Mouse (Mus musculus) gastrocnemius, adult 2 months (tissue): ENCODE measurements around the gene Avil. TPM values are rescaled to one million over a fixed set of nuclear protein-coding genes. Genes with fewer than 3 reads are reported as not detected.

ENCODE experiments used
- DNase-seq: peaks from one replicate; pipeline ENCODE4 v3.0.0; 2022
- H3K27ac ChIP-seq: fragments of 200-600 bp; 2 replicates; pipeline ENCODE4 v1.8.1; 2022; ENCODE audit warnings: mild to moderate bottlenecking
- H3K4me3 ChIP-seq: fragments of 200-600 bp; 2 replicates; pipeline ENCODE4 v1.8.1; 2022; ENCODE audit warnings: mild to moderate bottlenecking, moderate library complexity
- CTCF ChIP-seq: fragments of 200-600 bp; IDR thresholded peaks from 2 replicates; pipeline ENCODE4 v1.8.1; 2022; ENCODE audit warnings: antibody characterized with exemption, mild to moderate bottlenecking, moderate library complexity
- intact Hi-C: fragments of 180-260 bp; cut with DNase I; formaldehyde crosslinking; loops from one replicate; pipeline ENCODE4 v1.15.1; 2025
- total RNA-seq, 2 experiments: library from RNA; stranded (reverse); gene quantifications; 2 replicates each; pipeline ENCODE4 v1.2.3; 2021

Avil gene
- total RNA-seq, 2 experiments from 2014 or later, result 3.2 to 5.7 TPM

GRCm38 (mm10) chr10:126985579-126985978 lies 14.9 kb upstream of the Avil start:
- Histone ChIP-seq H3K4me3 (peak overlapping the region; percentile 84), H3K27ac (peak overlapping the region; percentile 100)
- TF ChIP-seq CTCF, result no peak
- intact Hi-C loops, result no loop called here
- DNase-seq, result no peak

- Histone ChIP-seq H3K27ac (peak overlapping the region; percentile 100), H3K4me3 (peak overlapping the region; percentile 84)
- DNase-seq, result peak; percentile 94
- intact Hi-C loops, result loop anchor here (2.0 kb wide), 2 partner anchors 44 to 58 kb away; partner anchors contain the start of gene Tsfm
- no peak for TF ChIP-seq CTCF
Measured at GRCm38 (mm10) chr10:126986541-126986961, 14.0 kb upstream of the Avil start.

DNA sequence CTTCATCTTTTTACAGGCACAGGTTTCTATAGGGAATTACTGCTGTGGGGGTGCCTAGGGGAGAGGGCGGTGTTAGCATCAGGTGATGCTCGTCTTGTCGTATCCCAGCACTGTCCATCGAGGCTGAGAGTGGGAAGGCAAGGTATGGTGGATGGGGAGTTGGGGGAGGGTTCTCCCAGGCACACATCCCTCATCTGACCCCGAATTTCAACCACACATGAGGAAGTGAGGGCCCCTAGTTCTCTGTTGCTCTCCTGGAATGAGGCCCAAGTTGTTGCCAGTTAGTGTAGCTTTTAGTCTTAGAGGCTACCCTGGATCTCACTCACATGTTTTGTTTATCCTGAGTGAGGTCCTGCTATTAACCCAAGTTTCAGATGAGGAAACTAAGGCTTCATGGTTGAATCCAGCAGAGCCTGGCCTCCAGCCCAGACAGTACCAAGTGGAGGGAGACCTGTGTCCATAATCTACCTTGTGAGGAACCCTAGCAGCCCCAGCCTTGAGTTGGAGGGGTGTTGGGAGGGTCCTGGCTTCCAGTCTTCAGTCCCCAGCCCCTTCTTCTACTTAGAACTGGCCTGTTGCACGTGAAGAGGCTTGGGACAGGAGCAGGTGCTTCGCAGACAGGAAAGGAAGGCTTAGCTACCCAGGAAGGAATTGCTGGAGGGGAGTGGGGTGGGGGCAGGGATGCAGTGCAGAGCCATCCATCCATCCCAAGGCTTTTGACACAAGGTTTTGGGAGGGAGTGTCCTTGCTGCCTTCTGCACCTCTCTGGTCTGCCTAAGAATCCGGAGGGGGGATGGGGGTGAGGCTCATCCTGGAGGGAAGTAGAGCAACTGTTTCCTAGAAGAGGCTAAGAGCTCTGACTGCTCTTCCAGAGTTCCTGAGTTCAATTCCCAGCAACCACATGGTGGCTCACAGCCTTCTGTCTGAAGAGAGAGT lies 13.1 kb upstream of the Avil start:
- intact Hi-C loops, result loop anchor here (2.0 kb wide), 2 partner anchors 43 to 59 kb away; partner anchors contain the start of gene Tsfm
- Histone ChIP-seq H3K27ac (peak overlapping the region; percentile 100), H3K4me3 (peak overlapping the region; percentile 84)
- no peak for DNase-seq
- no peak for TF ChIP-seq CTCF

DNA sequence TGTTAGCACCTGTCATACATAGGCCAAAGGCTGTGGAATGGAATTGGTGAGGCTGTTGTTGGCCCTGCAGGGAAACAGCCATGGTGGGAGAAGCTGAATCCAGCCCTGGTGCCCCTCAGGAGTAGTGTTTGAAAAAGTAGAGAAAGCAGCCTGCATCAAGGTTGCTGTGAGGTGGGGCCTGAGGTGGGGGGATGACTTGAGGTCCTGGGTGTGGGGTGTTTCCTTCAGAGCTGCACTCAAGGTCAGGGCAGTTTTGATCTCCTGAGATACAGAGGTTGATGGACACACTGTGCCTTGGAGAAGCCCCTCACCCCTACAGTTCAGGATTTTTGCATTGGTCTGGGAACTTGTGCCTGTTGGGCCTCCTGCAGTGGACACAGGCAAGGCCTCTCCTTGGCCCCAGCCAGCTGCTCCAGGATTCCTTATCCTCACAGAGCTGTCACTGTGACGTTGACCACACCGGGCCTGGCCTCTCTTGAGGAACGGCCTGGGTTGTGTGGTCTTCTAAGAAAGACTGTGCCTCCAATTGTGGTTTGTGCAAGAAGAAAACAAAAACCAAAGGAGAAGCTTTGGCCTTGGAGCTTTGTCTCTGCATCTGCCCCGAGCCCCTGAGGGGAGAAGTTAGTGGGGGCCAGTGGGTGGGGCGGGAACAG lies 11.9 kb upstream of the Avil start:
- Histone ChIP-seq H3K4me3 (peak overlapping the region; percentile 84), H3K27ac (peak overlapping the region; percentile 100)
- intact Hi-C loops, result no loop called here

DNA sequence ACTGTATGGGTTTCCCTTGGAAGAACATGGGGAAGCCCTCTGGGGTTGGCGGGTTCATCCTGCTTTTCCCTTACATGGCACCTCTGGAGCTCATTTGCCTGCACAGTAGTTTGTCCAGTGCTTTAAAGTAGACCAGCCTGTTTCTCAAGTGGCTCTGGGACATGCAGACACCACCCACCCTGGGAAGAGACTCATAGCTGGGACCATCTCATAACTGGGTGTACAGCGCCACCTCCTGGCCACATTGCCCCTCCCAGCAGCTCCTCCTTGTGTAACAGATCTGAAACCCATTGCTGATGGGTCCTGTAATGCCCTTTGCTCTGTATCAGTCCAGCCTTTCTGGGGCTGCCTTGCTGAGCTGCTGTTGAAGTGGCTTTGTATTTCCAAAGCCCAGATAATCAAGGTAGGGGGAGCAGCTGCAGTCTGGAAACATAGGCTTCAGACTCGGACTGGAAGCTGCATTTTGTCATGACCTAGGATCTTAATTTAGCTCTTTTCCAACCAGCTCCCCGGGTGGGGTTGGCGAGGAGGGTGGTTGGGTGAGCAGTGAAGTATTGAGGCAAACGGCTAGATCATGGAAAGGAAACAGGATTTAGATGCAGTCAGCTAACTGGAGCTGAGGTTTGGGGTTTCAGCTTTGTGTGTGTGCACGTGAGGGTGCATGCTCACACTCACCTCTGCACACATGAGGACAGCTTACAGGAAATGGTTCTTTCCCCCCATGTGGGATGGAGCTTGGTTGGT lies 10.0 kb upstream of the Avil start:
- TF ChIP-seq CTCF, result peak; percentile 93
- intact Hi-C loops, result loop anchor here (1.0 kb wide), 1 partner anchor 71 kb away; no protein-coding TSS in a partner anchor
- peak; percentile 92 for DNase-seq
- Histone ChIP-seq H3K4me3 (peak overlapping the region; percentile 58), H3K27ac (peak overlapping the region; percentile 100)

More for the DNA sequence above, 11.9 kb upstream of the Avil start:
- no peak for TF ChIP-seq CTCF
- DNase-seq, result no peak

DNA sequence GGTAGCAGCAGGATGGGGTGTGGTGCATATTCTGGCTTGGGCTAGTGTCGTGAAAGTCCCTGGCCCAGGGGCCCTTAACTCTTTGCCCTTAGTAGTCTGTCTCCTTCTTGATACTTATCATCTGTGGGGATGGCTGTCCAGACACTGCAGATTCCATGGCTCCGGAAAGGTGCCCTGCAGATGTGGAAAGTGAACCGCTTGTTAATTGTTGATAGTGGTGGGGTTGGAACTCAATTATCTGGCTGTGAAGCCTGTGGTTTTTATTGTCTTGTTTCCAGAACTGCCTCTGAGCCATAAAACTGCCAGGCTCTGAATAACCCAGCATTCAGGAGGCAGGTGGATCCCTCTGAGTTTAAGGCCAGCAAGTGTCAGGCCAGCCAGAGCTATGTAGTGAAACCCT lies 8.8 kb upstream of the Avil start:
- DNase-seq, result no peak
- peak overlapping the region; percentile 58 for H3K4me3 ChIP-seq
- peak overlapping the region; percentile 100 for H3K27ac ChIP-seq
- intact Hi-C loops, result no loop called here
- TF ChIP-seq CTCF, result no peak

GRCm38 (mm10) chr10:126993621-126994020 lies 6.9 kb upstream of the Avil start:
- H3K27ac ChIP-seq, result no peak overlapping the region
- no peak overlapping the region for H3K4me3 ChIP-seq
- intact Hi-C loops, result no loop called here
- DNase-seq, result no peak
- no peak for TF ChIP-seq CTCF

DNA sequence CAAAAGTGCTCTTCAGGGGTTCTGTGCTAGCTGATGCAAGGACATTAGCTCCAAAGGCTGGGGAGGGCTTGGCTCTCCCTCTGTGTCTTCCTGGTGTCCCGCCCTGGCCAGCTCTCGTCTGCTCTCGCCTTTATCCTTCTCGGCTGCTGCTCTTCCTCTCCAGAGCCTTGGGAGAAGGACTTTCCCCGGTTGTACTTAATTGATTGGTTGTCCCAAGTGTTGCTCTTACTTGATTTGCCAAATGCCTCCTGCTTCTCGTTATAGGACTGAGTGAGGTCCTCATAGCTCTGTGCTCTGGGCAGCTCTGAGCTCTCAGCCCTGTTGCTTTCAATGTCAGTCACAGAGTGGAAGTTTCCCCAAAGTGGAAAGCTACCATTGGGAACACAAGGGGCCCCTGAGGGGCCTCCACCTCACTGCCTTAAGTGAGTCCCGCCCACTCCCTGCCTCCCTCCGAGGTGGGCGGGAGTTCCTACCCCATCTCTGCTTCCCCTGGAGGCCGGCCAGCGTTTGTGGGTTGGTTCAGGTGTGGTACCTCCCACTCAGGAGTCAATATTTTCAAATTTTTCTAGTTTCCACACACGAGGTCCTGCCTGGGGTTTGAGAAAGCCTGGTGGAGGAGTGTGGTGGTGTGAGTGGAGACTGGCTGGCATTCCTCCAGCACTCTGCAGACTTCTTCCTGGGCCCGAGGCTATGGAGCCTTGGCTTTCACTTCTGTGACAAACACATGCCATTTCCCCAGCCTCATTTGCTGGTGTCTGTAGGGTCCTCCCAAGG lies 3.0 kb upstream of the Avil start:
- DNase-seq, result peak; percentile 55
- TF ChIP-seq CTCF, result no peak
- Histone ChIP-seq H3K27ac (0 out of 2 replicates have a peak overlapping the region, but pooled peaks have one; percentile 35), H3K4me3 (no peak overlapping the region)
- intact Hi-C loops, result no loop called here

GRCm38 (mm10) chr10:127001297-127001696 lies 788 bp downstream of the Avil start:
- H3K4me3 ChIP-seq, result no peak overlapping the region
- H3K27ac ChIP-seq, result no peak overlapping the region
- intact Hi-C loops, result no loop called here
- DNase-seq, result no peak
- no peak for TF ChIP-seq CTCF

GRCm38 (mm10) chr10:127002056-127002455 lies 1.5 kb downstream of the Avil start:
- intact Hi-C loops, result no loop called here
- no peak for DNase-seq
- Histone ChIP-seq H3K4me3 (no peak overlapping the region), H3K27ac (no peak overlapping the region)
- no peak for TF ChIP-seq CTCF

- no peak for TF ChIP-seq CTCF
- Histone ChIP-seq H3K4me3 (no peak overlapping the region), H3K27ac (no peak overlapping the region)
- no peak for DNase-seq
- intact Hi-C loops, result no loop called here
Measured at GRCm38 (mm10) chr10:127002765-127003164, 2.3 kb downstream of the Avil start.

GRCm38 (mm10) chr10:127003334-127003733 lies 2.8 kb downstream of the Avil start:
- DNase-seq, result no peak
- intact Hi-C loops, result no loop called here
- TF ChIP-seq CTCF, result no peak
- no peak overlapping the region for H3K27ac ChIP-seq
- H3K4me3 ChIP-seq, result no peak overlapping the region
